In the genomic region with DNA sequence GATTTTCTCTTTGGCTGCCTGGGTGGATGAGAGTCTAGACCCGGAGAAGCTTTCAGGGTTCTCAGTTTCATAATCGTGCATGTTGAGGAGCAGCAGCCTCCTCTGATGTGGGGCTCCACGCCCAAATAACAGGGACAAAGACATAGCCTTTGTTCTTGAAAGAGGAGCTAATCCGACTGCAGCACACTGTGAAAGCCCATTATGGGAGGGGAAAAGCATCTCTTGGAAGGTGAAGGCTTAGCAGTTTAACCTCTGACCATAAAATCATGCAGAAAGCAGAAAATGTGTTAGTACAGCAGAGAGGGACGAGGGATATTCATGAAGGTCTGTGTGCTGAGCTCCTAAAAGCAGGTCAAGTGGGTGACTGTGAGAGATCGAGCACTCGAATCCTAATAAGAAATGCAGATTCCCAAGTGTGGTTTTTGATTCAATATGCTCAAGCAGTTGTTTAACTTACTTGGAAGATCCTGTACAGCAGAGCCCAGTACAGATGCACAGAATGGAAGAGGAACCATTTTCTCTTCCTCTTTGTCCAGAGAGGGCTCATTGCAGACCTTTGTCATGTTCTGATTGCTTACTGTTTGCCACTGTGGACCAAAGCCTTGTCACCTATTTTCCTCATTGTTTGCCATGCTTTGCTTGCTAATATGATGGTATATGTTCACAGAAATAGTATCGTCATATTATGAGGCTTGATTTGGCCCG, we compare ENCODE assay signal across 11 mouse cellular contexts. TPM values are rescaled to one million over a fixed set of nuclear protein-coding genes. Genes with fewer than 3 reads are reported as not detected.
DNase-seq lines count a peak whose midpoint lies in the region; ATAC-seq lines count a peak whose summit lies in the region.
"Had no signal": no experiment of that assay in that cellular context is flagged by ENCODE, and none has a peak within 500 bp of the region (broad histone marks: within the 10 kb centered on the region; RNA-seq: fewer than 3 reads in every experiment).

No protein-coding gene starts in this region.

- peak overlapping the region; percentile 39; the same call in 1 of the 2 replicates for H3K9ac ChIP-seq in hindbrain, embryonic 12.5 days
- peak overlapping the region; percentile 22; the same call in 1 of the 2 replicates for H3K9ac ChIP-seq in midbrain, embryonic 16.5 days (ENCODE audit: low read depth, low read length)
- H3K9ac ChIP-seq: lung, embryonic 14.5 days had no signal

- WGBS in hindbrain, embryonic 12.5 days: 27% methylated on average over 9 of the region's 9 CpGs
- WGBS in midbrain, embryonic 16.5 days: 6% methylated on average over 9 of the region's 9 CpGs

- peaks cover 9% of the 10 kb centered on the region for H3K4me1 ChIP-seq in hindbrain, embryonic 12.5 days
- H3K4me1 ChIP-seq in midbrain, embryonic 16.5 days (ENCODE audit: control insufficient read depth, insufficient read depth, low read length): peaks cover 14% of the 10 kb centered on the region

- DNase-seq in ZHBTc4 (ENCODE audit: low read depth, low spot score): peak; percentile 16
- peak; percentile 54 for DNase-seq in embryo, embryonic 11 days
- no peak for DNase-seq in kidney, postnatal 14 days
- no peak for DNase-seq in right cerebral cortex, adult 2 months (ENCODE audit: low spot score in 2 of 2)
- DNase-seq: adrenal gland, adult 2 months; kidney, adult 2 months; lung, embryonic 14.5 days; thymus, postnatal 14 days had no signal

- no peak overlapping the region for H3K4me3 ChIP-seq in hindbrain, embryonic 12.5 days
- no peak overlapping the region for H3K4me3 ChIP-seq in midbrain, embryonic 16.5 days (ENCODE audit: low read depth, low read length)

- peak; percentile 75 for ATAC-seq in hindbrain, embryonic 12.5 days (ENCODE audit: low FRiP score)
- peak; percentile 77 for ATAC-seq in midbrain, embryonic 16.5 days
- ATAC-seq in erythroblast, adult 5-6 weeks (replicated peaks; ENCODE audit: low FRiP score, poor library complexity, severe bottlenecking): no peak

- no peaks in the 10 kb centered on the region for H3K9me3 ChIP-seq in hindbrain, embryonic 12.5 days (replicated peaks)
- no peaks in the 10 kb centered on the region for H3K9me3 ChIP-seq in midbrain, embryonic 16.5 days (replicated peaks; ENCODE audit: control insufficient read depth, low read length, poor library complexity, severe bottlenecking)

- peak overlapping the region; percentile 60 for H3K27ac ChIP-seq in hindbrain, embryonic 12.5 days
- peak overlapping the region; percentile 61 for H3K27ac ChIP-seq in midbrain, embryonic 16.5 days (ENCODE audit: low read length)

- H3K36me3 ChIP-seq in hindbrain, embryonic 12.5 days: no peaks in the 10 kb centered on the region
- H3K36me3 ChIP-seq in midbrain, embryonic 16.5 days (ENCODE audit: control insufficient read depth, insufficient read depth, low read length): no peaks in the 10 kb centered on the region

- H3K4me2 ChIP-seq in hindbrain, embryonic 12.5 days (replicated peaks): peak overlapping the region; percentile 29
- peak overlapping the region; percentile 27 for H3K4me2 ChIP-seq in midbrain, embryonic 16.5 days (ENCODE audit: low read length)
- H3K4me2 ChIP-seq: lung, embryonic 14.5 days had no signal

- no peaks in the 10 kb centered on the region for H3K27me3 ChIP-seq in hindbrain, embryonic 12.5 days
- H3K27me3 ChIP-seq in midbrain, embryonic 16.5 days (ENCODE audit: control insufficient read depth, insufficient read depth, low read depth, low read length): no peaks in the 10 kb centered on the region

RNA-seq across cellular contexts. Expression of a gene that starts 37.6 kb away (rescaled TPM):
- 10.9 and 14.3 TPM in 2 replicates for polyA plus RNA-seq in hindbrain, embryonic 12.5 days (2016; fragmentation: Nextera tagmentation; extraction: Ambion mirVana)
- 9.2 and 10.4 TPM in 2 replicates for polyA plus RNA-seq in midbrain, embryonic 16.5 days (2015; fragmentation: Nextera tagmentation; extraction: Ambion mirVana)
- total RNA-seq in erythroblast, adult 5-6 weeks (2015; ENCODE audit: low replicate concordance): 6.3 and 10.0 TPM in 2 replicates
- 2.9 and 4.5 TPM in 2 replicates for total RNA-seq in erythroblast, adult 5-6 weeks (2017; ENCODE audit: low replicate concordance)

Comparison
In these comparisons a context has a peak if more than half of its experiments do, and no peak if none do; other contexts are left out.
1. DNase-seq: peak in ZHBTc4 (single experiment) and embryo, embryonic 11 days (single experiment); none in kidney, postnatal 14 days (single experiment) and right cerebral cortex, adult 2 months (0 of 2).